Mouse (Mus musculus) lung, postnatal 0 days (tissue): ENCODE results near the gene Brinp3.

Source experiments
- CTCF ChIP-seq: IDR thresholded peaks from 2 replicates; pipeline ENCODE4 v1.5.1; 2016; ENCODE audit warnings: antibody characterized with exemption, mild to moderate bottlenecking
- EP300 ChIP-seq: IDR thresholded peaks from 2 replicates; pipeline ENCODE4 v1.6.1; 2016; ENCODE audit warnings: antibody characterized with exemption, mild to moderate bottlenecking, control low read depth

DNA sequence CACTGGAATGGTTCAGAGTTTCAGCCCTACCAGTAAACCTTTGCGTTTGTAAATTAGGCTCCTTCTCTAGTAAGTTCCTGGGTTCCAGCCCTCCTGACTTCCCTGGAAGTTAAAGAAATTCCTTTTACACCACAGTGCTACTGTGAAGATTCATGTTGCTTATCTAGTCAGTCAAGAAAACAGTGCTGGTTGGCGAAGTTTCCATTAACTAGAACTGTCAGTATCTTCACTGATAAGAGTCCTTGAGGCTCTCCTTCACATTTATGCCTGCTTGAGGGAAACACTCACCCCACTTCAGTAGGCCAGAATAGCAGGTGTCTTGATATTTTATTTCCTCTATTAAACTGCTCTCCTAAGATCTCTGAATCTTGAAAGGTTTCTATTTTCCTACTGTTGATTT is 138.3 kb downstream of the Brinp3 start:
- TF ChIP-seq CTCF = no peak
- TF ChIP-seq EP300 = no peak
